Mouse (Mus musculus): ENCODE measurements around the gene Jph3.

DNA sequence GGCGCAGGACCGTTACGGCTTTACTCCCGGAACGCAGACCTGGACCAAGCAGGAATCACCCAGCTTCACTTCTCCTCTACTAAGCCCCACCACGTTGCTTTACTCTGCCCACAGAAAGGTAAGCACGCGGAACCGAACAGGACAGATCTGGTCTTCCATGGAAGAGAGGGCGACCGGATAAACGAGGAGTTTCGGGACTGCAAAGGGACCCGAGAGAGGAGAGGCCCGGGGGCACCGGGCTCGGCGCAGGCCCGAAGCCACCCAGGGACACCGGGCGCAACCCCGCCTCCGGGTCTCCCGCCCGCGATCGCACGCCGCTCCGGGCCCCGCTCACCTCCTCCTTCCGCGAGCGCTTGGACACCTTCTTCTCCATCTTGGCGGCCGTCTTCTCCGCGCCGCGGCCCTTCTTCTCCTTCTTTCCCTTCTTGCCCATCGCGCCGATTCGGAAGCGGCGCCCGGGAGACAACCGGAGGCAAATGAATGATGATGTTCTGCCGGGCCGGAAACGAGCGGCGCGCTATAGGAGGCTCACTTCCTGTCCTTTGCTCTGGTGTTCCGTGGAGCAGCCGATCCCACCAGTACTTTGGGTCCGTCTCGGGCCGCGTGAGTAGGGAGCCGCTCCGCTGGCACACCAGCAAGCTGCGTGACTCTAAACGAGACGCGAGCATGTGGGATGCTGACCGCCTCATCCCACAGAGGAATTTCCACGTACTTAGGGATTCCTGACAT lies 99.8 kb downstream of the Jph3 start, which contains the start of gene Klhdc4:
- TF ChIP-seq POLR2A (IDR thresholded peaks at IDR 0.05; ENCODE audit: insufficient read length, low read depth) (peak; percentile 68), TCF3 (IDR thresholded peaks at IDR 0.05; ENCODE audit: insufficient read length, low read depth) (no peak), POLR2AphosphoS2 (IDR thresholded peaks at IDR 0.05; ENCODE audit: insufficient read length, low read depth) (peak; percentile 66), CEBPB (IDR thresholded peaks at IDR 0.05; ENCODE audit: insufficient read depth, poor library complexity, severe bottlenecking) (no peak), MAX (IDR thresholded peaks at IDR 0.05; ENCODE audit: low read depth) (peak; percentile 19), TCF12 (IDR thresholded peaks at IDR 0.05; ENCODE audit: insufficient read depth, poor library complexity, severe bottlenecking) (no peak), MYOG (IDR thresholded peaks at IDR 0.05; ENCODE audit: control insufficient read depth in 1 of 3, insufficient read depth in 1 of 3, insufficient read length in 2 of 3, low read depth in 2 of 3) (peak in 1 of 3 experiments; percentile 68), USF1 (IDR thresholded peaks at IDR 0.05; ENCODE audit: low read depth) (no peak)
